Mouse (Mus musculus) spleen, adult 2 months (tissue): ENCODE results near the gene Scgb1b7. TPM values are rescaled to one million over a fixed set of nuclear protein-coding genes. Genes with fewer than 3 reads are reported as not detected.
"Not testable (repeated sequence)": the region's sequence is repeated elsewhere in the genome, so short reads cannot be mapped to it uniquely, and the experiment has no call there.

Experiments
- DNase-seq, 2 experiments: peaks; one replicate each; pipeline versions ENCODE4 v3.0.0 to v3.0.0-alpha.2; 2012 to 2021; ENCODE audit warnings: low spot score in 2 of 2, low read depth in 1 of 2
- H3K27ac ChIP-seq: fragments of 200-500 bp; 2 replicates; pipeline ENCODE4 v1.5.1; 2012; ENCODE audit warnings: low read length, inconsistent platforms; ENCODE audit not compliant: insufficient read depth
- H3K27me3 ChIP-seq: fragments of 200-500 bp; 2 replicates; pipeline ENCODE4 v1.6.1; 2012; ENCODE audit warnings: mild to moderate bottlenecking, moderate library complexity, low read length, inconsistent platforms; ENCODE audit not compliant: control insufficient read depth, insufficient read depth
- H3K36me3 ChIP-seq: fragments of 200-500 bp; 2 replicates; pipeline ENCODE4 v1.6.1; 2012; ENCODE audit warnings: mild to moderate bottlenecking, low read length, inconsistent platforms; ENCODE audit not compliant: control insufficient read depth, insufficient read depth
- H3K4me1 ChIP-seq: fragments of 200-500 bp; 2 replicates; pipeline ENCODE4 v1.6.1; 2011; ENCODE audit warnings: inconsistent platforms; ENCODE audit not compliant: control insufficient read depth, insufficient read depth, insufficient read length
- H3K4me3 ChIP-seq: fragments of 200-500 bp; 2 replicates; pipeline ENCODE4 v1.5.1; 2011; ENCODE audit warnings: mild to moderate bottlenecking, inconsistent platforms; ENCODE audit not compliant: insufficient read depth, insufficient read length; ENCODE audit errors: extremely low read depth
- WGBS: fragments of 180-500 bp; shearing (Covaris S2); methylation state at CpG from one replicate; pipeline ENCODE4 v1.1.7; 2018; 5-methylcytosine and 5-hydroxymethylcytosine counted together
- polyA plus RNA-seq: library from polyadenylated mRNA; depleted of rRNA; stranded (reverse); fragments of >200 nt; gene quantifications from 2 replicates; pipeline ENCODE4 v1.2.3, GENCODE M21; 2012; rRNA removed

Gene Scgb1b7
- not detected in 2 replicates for polyA plus RNA-seq

- H3K4me1 ChIP-seq, H3K27ac ChIP-seq, DNase-seq, H3K36me3 ChIP-seq, H3K4me3 ChIP-seq, H3K27me3 ChIP-seq: not testable (repeated sequence)
- 97% methylated on average over 5 of the region's 5 CpGs for whole genome bisulfite sequencing
Measured at GRCm38 (mm10) chr7:31712365-31712764, at the start of gene Scgb1b7. Gene Scgb1b7 (plus strand): TSS chr7:31712665.

GRCm38 (mm10) chr7:31705657-31706056, 6.8 kb upstream of the Scgb1b7 start, which contains the start of gene Scgb2b7:
Gene Scgb2b7 (minus strand): TSS chr7:31705757.
- not testable (repeated sequence) for H3K27me3 ChIP-seq

More at GRCm38 (mm10) chr7:31705657-31706056, 6.8 kb upstream of the Scgb1b7 start, which contains the start of gene Scgb2b7:
- not testable (repeated sequence) for H3K4me1 ChIP-seq, H3K27ac ChIP-seq, H3K36me3 ChIP-seq, DNase-seq, H3K4me3 ChIP-seq

Other genes with a start within 250 kb of the Scgb1b7 start
- gene Scgb2b7, start 6.9 kb upstream of the Scgb1b7 start, polyA plus RNA-seq = not detected in 2 replicates